Mouse (Mus musculus): Measurements from ENCODE around the gene P4ha3.

The P4ha3 gene

GRCm38 (mm10) chr7:100307872-100308653, 22.7 kb downstream of the P4ha3 start:
- no peak for DNase-seq

GRCm38 (mm10) chr7:100309216-100309615, 23.9 kb downstream of the P4ha3 start:
- DNase-seq, result no peak

GRCm38 (mm10) chr7:100309679-100310078, 24.4 kb downstream of the P4ha3 start:
- DNase-seq, result no peak

DNA sequence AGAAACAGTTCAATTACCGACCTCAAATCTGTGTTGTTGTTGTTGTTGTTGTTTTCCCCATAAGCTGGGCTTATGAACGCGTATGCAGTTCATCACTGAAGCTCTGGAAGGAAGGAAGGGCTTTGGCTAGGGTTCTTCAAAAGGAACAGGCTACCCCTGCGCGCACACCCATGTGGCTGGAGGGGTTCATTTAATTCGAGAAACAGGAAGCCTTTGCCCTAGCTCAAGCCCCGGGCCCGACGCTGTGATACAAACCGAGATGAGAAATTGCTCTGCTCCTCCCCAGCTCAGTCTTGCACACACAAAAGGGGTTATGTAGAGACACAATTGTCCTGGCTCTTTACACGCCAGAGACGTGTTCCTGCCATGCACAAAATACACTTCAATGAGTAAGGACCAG, 25.0 kb downstream of the P4ha3 start:
- no peak for DNase-seq

DNA sequence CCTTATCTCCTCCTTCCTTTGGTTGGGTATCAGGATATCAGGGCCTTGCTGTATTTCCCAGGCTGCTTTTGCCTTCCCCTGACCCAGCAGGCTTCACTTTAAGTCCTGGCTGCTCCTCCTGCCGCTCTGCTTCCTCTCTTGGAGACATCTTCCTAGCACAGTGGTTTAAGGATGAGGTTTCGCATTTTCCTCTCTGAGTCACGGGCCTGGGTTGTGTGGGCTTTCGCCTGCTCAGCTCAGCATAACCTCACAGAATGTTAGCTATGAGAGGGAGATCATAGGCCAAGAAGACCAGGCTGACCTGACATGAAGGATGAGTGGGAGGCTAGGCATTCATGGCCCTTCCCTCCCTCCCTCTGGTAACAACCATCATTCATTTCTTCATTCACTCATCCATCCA, 27.4 kb downstream of the P4ha3 start:
- no peak for DNase-seq

DNA sequence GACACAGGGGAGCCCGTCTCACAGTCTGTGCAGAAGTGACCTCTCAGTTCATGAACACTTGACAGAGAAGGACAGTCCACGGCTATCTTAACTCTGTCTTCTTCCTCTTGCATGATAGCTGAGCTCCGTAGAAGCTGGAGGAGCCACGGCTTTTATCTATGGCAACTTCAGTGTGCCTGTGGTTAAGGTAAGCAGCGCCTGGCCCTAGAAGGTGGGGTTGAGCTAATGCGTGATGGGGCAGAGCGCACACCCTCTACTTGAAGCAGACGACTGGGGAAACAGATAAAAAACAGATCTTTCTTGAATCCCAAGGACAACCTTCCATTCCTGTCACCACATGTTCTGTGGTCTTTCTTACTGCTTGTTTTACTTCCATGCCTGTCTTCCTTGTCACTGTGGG, 31.6 kb downstream of the P4ha3 start:
- DNase-seq, result no peak

DNA sequence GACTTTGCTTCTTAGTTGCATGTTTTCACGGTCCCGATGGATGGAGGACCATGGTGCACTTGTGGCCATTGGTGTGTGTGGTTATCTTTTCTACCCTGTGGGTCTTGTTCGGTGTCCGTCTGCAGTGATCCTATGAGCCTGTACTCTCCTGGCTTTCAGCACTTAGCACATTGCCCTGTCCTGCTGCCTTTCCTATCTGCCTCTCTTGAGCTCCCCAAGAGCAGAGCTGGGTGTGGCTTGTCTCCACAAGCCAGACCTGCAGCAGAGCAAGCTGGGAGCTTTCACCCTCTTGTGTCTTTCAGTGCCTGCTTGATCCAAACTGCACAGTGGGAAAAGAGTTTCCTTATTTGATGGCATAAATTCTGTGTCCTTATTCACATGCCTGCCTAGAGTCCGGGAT, 32.2 kb downstream of the P4ha3 start:
- DNase-seq, result no peak

- no peak for DNase-seq
These were observed 38.4 kb downstream of the P4ha3 start for GRCm38 (mm10) chr7:100323721-100324120.

GRCm38 (mm10) chr7:100325482-100325881, 40.2 kb downstream of the P4ha3 start:
- DNase-seq, result peak; percentile 14

DNA sequence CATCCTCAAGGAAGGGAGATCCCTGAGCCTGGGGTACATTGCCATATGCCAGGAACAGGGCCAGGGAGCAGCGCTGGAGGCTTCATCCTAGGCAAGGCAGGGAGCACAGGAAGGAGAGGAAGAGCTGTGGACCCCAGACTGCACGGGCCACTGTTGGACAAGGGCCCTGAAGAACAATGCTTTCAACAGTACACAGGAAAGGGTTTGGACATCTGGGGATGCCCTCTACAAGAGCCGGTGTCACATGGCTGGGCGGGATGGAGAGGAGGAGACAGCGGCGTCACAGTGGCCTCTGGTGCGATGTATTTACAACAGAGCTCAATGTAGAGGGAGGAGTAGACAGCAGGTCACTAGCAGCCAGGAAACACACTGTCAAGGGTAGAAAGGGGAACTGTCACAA, 42.2 kb downstream of the P4ha3 start:
- no peak for DNase-seq

DNA sequence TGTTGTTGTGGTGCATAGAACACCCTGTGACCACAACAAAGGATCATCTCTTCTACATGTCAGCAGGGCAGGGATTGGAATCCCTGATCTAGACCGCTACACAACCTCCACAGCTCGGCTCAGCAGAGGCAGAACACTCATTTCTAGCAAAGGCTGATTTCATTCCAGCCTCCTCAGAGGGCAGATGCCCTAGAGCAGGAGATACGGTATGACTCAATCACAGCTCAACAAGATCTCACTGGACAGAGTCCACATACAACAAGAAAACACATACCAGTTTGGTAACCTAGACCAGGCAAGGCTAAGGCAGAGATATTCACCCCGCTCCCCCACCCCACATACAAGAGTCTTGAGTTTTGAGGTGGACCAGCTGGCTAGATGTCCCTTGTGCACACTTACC, 43.3 kb downstream of the P4ha3 start:
- no peak for DNase-seq

- DNase-seq, result no peak
These were observed 45.9 kb downstream of the P4ha3 start for GRCm38 (mm10) chr7:100331269-100331668.

GRCm38 (mm10) chr7:100335921-100336320, 50.6 kb downstream of the P4ha3 start:
- no peak for DNase-seq

DNA sequence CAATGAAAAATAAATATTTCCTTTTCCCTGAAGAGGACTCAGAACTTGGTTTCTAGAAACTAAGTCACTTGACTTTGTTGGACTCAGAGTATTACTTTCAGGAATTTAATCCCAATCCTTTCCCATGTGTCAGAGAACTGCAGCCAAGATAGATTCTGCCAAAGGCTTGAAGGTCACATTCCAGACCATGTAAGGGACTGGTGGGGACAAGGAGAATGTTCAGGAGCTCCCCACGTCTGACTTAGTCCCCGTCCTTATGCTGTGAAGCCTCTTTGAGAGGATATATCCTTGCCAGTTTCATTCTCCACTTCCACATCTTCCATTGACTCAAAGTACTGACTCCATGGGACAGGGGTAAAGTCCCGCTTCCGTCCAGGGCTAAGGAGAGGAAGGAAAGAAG, 69.7 kb downstream of the P4ha3 start:
- DNase-seq, result no peak

DNA sequence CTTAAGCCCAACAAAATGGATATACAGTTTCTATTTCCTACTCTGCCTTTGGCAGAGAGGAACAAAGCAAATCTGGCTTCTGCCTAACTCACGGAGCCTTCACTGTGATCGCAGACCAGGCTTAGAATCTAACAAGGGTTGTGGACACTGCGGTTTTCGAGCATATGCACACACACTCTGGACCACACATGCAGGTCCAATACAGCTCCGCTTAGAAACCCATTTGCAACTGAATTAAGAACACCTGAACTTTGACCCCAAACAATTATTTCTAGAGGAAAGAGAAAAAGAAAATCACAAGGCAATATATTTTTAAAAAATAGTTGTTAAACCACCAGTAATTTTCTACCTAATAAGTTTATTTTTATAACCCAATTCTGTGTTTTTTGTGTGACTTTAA, 71.0 kb downstream of the P4ha3 start:
- no peak for DNase-seq

DNA sequence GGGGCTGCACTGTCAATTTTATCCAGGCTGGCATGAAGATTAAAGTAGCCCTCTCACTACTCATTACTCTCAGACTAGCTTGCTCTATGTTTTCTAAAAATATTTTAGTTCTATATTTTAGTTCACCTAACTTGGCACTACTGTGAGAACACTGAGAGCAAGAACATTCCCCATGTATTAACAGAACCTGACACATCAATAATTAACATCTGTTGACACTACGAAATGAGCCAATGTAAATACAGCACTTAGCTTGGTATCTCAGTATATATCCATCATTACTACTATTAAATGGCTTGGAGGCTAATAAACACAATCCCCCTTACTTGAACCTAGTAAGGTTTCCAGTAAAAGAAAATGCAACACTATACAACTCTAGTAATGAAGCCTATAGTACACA, 71.4 kb downstream of the P4ha3 start:
- no peak for DNase-seq

DNA sequence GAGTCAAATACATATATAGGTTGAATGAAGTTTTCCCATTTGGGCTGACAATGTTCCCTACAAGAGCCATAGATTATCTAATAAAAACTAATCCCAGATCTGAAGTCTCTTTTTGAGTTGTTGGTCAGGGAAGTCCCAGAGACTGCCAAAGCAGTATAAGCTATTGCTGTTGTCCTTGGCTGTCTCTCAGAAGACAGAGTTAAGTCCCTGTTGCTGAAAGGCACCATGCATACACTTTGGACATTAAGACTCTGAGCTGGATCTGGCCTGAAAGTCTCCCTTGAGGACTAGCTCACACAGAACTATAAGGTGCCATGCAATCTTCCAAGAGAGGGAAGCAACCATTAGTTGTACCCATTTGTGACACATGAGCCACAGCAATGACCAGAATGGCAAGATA, 72.5 kb downstream of the P4ha3 start:
- no peak for DNase-seq

- no peak for DNase-seq
These were observed 77.8 kb downstream of the P4ha3 start for GRCm38 (mm10) chr7:100363162-100363561.

- no peak for DNase-seq
These were observed 79.6 kb downstream of the P4ha3 start for GRCm38 (mm10) chr7:100364888-100365287.
